Mouse (Mus musculus) ovary, postnatal 10 days (tissue): ENCODE measurements around the gene Gm20662.

Source experiments
- DNase-seq: peaks from one replicate; pipeline ENCODE4 v3.0.0; 2022; ENCODE audit warnings: low spot score

The Gm20662 gene

GRCm38 (mm10) chr9:107996049-107996448 lies at the start of gene Gm20662:
Gm20662 (plus strand) TSS chr9:107996349.
- no peak for DNase-seq

- no peak for DNase-seq
These were observed 48.6 kb upstream of the Gm20662 start for GRCm38 (mm10) chr9:107947241-107948194.

- no peak for DNase-seq
These were observed 46.8 kb upstream of the Gm20662 start for GRCm38 (mm10) chr9:107949184-107949921.

GRCm38 (mm10) chr9:107949922-107950235 lies 46.3 kb upstream of the Gm20662 start, which contains the start of gene Traip:
Traip (plus strand) TSS chr9:107950136.
- DNase-seq: no peak

- peak; percentile 67 for DNase-seq
These were observed 45.4 kb upstream of the Gm20662 start for GRCm38 (mm10) chr9:107950460-107951355.

GRCm38 (mm10) chr9:107955613-107956289 lies 40.4 kb upstream of the Gm20662 start:
- no peak for DNase-seq

GRCm38 (mm10) chr9:107957141-107957540 lies 39.0 kb upstream of the Gm20662 start:
- no peak for DNase-seq

- no peak for DNase-seq
These were observed 36.3 kb upstream of the Gm20662 start for GRCm38 (mm10) chr9:107959896-107960295.

GRCm38 (mm10) chr9:107960928-107961327 lies 35.2 kb upstream of the Gm20662 start:
- DNase-seq: no peak

GRCm38 (mm10) chr9:107961351-107961762 lies 34.8 kb upstream of the Gm20662 start:
- no peak for DNase-seq

GRCm38 (mm10) chr9:107961881-107962280 lies 34.3 kb upstream of the Gm20662 start:
- DNase-seq: no peak

- no peak for DNase-seq
These were observed 33.2 kb upstream of the Gm20662 start for GRCm38 (mm10) chr9:107962916-107963315.

- peak; percentile 53 for DNase-seq
These were observed 32.4 kb upstream of the Gm20662 start for GRCm38 (mm10) chr9:107963700-107964099.

- DNase-seq: no peak
These were observed 31.5 kb upstream of the Gm20662 start for GRCm38 (mm10) chr9:107964681-107965080.

GRCm38 (mm10) chr9:107966676-107967075 lies 29.5 kb upstream of the Gm20662 start:
- DNase-seq: no peak

- no peak for DNase-seq
These were observed 28.7 kb upstream of the Gm20662 start for GRCm38 (mm10) chr9:107967437-107967836.

GRCm38 (mm10) chr9:107968531-107968930 lies 27.6 kb upstream of the Gm20662 start:
- no peak for DNase-seq

GRCm38 (mm10) chr9:107970311-107970710 lies 25.8 kb upstream of the Gm20662 start:
- DNase-seq: no peak

GRCm38 (mm10) chr9:107971690-107972541 lies 24.2 kb upstream of the Gm20662 start:
- DNase-seq: no peak

GRCm38 (mm10) chr9:107974491-107975171 lies 21.5 kb upstream of the Gm20662 start:
- DNase-seq: no peak
